Mouse (Mus musculus) hematopoietic stem cell, adult 5-6 weeks (primary cell): ENCODE data around the gene Ccdc78. TPM values are rescaled to one million over a fixed set of nuclear protein-coding genes. Genes with fewer than 3 reads are reported as not detected.
"Not testable (repeated sequence)": the region's sequence is repeated elsewhere in the genome, so short reads cannot be mapped to it uniquely, and the experiment has no call there.

Experiments
- ATAC-seq, 2 experiments: fragments of 125-278 bp in 1 of 2; replicated peaks in 1 of 2; 2 replicates each; pipeline ENCODE4 v1.8.0; 2016 to 2017; ENCODE audit warnings: inconsistent platforms in 2 of 2, mild to moderate bottlenecking in 2 of 2, moderate number of reproducible peaks in 2 of 2, low read depth in 1 of 2, moderate TSS enrichment in 1 of 2; ENCODE audit not compliant: low FRiP score in 2 of 2, poor library complexity in 2 of 2, severe bottlenecking in 2 of 2, insufficient read depth in 1 of 2, low TSS enrichment in 1 of 2
- total RNA-seq: library from RNA; stranded (forward); fragments of 172-1452, 232-1000 nt; gene quantifications from 2 replicates; pipeline ENCODE4 v1.2.3, GENCODE M21; 2017

Ccdc78 gene
- total RNA-seq, 1 experiment from 2014 or later, result not detected

GRCm38 (mm10) chr17:25801029-25801428, 14.6 kb downstream of the Ccdc78 start:
- ATAC-seq, result peak; percentile 81 to 83

- no peak for ATAC-seq
Observed at GRCm38 (mm10) chr17:25802825-25803517, 16.6 kb downstream of the Ccdc78 start.

GRCm38 (mm10) chr17:25806507-25806906, 20.1 kb downstream of the Ccdc78 start:
- ATAC-seq, result no peak

GRCm38 (mm10) chr17:25807452-25807851, 21.1 kb downstream of the Ccdc78 start:
- not testable (repeated sequence) for ATAC-seq

GRCm38 (mm10) chr17:25808028-25808427, 21.6 kb downstream of the Ccdc78 start:
- ATAC-seq, result no peak

GRCm38 (mm10) chr17:25808789-25809605, 22.6 kb downstream of the Ccdc78 start, which contains the start of gene Fbxl16:
TSS of gene Fbxl16 (plus strand) at chr17:25809085.
- ATAC-seq, result no peak

- ATAC-seq, result no peak
Observed at GRCm38 (mm10) chr17:25809606-25810340, 23.4 kb downstream of the Ccdc78 start.

GRCm38 (mm10) chr17:25810890-25811289, 24.5 kb downstream of the Ccdc78 start:
- no peak for ATAC-seq

GRCm38 (mm10) chr17:25813471-25813870, 27.1 kb downstream of the Ccdc78 start:
- ATAC-seq, result peak; percentile 75 to 88

- no peak for ATAC-seq
Observed at GRCm38 (mm10) chr17:25817662-25818061, 31.3 kb downstream of the Ccdc78 start.

- 0 out of 4 replicates have a peak, but pooled peaks of 1 of the 2 experiments have one; percentile 22 for ATAC-seq
Observed at GRCm38 (mm10) chr17:25818851-25819780, 32.7 kb downstream of the Ccdc78 start.

- peak; percentile 68 to 78; a peak in 3 of 4 replicates for ATAC-seq
Observed at GRCm38 (mm10) chr17:25823452-25823851, 37.1 kb downstream of the Ccdc78 start, which contains the start of gene Wdr24. TSS of gene Wdr24 (plus strand) at chr17:25823627.

GRCm38 (mm10) chr17:25824362-25825142, 38.2 kb downstream of the Ccdc78 start:
- ATAC-seq, result no peak

GRCm38 (mm10) chr17:25825311-25825710, 38.9 kb downstream of the Ccdc78 start:
- no peak for ATAC-seq

- no peak for ATAC-seq
Observed at GRCm38 (mm10) chr17:25825984-25826570, 39.7 kb downstream of the Ccdc78 start.

GRCm38 (mm10) chr17:25827011-25827410, 40.6 kb downstream of the Ccdc78 start:
- ATAC-seq, result no peak
